Mouse (Mus musculus) CD4-positive naive resting alpha-beta T cell, adult 76 days (primary cell): ENCODE measurements around the gene 2610021A01Rik. TPM values are rescaled to one million over a fixed set of nuclear protein-coding genes. Genes with fewer than 3 reads are reported as not detected.

Experiments
- total RNA-seq: library from RNA; stranded (reverse); gene quantifications from one replicate; pipeline ENCODE4 v1.2.4, GENCODE M21; 2023

Gene 2610021A01Rik
- total RNA-seq = 31.6 TPM

DNA sequence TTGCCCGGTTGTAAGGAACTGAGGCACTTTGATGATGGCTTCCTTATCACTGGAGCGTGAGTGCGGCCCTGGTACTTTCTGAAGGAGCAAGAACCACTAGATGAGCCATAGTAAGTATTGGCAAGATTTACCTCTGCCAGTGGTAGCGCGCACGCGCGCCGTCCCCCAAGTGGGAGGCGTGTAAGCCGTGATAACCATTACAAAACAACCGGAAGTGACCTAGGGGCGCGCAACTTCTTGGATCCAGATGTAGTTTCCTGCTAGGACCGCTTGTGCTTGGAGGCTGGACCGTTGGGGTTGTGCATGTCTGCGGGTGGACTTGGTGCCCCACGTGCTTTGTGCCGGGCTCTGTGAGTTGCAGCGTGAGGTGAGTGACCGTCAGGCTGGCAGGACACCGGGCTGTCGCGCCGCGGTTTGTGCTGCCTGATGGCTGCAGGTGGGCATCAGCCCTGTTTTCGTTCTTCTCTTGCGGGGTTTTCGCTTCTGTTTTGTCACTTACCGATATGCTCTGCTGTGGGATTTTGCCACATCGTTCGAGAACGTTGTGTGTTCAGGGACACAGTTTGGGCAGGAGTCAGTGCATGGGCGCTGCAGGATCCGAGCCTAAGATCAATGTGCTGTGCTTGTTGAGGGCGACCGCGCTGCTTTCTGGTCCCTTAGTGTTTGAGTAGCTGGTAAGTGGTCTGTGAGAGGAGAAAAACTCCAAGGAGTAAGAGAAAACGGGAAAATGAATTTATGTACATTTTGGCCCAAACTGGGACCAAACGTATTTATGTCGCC is at the start of gene 2610021A01Rik:
Gene 2610021A01Rik, plus strand, starts transcription at position 197 of the 780 bp plus-strand sequence.

DNA sequence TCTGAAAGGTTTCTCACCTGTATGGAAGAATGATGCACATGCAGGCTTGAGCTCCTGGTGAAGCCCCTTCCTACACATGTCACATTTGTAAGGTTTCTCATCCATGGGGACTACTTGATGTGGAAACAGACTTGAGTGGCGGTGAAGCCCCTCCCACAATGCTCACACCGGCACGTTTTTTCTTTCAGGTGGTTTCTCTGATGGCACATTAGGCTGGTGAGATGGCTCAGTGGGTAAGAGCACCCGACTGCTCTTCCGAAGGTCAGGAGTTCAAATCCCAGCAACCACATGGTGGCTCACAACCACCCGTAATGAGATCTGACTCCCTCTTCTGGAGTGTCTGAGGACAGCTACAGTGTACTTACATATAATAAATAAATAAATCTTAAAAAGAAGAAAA is 25.5 kb upstream of the 2610021A01Rik start, which contains the start of gene Gm6871:
Gene Gm6871, minus strand, starts transcription at position 101 of the 400 bp plus-strand sequence.

DNA sequence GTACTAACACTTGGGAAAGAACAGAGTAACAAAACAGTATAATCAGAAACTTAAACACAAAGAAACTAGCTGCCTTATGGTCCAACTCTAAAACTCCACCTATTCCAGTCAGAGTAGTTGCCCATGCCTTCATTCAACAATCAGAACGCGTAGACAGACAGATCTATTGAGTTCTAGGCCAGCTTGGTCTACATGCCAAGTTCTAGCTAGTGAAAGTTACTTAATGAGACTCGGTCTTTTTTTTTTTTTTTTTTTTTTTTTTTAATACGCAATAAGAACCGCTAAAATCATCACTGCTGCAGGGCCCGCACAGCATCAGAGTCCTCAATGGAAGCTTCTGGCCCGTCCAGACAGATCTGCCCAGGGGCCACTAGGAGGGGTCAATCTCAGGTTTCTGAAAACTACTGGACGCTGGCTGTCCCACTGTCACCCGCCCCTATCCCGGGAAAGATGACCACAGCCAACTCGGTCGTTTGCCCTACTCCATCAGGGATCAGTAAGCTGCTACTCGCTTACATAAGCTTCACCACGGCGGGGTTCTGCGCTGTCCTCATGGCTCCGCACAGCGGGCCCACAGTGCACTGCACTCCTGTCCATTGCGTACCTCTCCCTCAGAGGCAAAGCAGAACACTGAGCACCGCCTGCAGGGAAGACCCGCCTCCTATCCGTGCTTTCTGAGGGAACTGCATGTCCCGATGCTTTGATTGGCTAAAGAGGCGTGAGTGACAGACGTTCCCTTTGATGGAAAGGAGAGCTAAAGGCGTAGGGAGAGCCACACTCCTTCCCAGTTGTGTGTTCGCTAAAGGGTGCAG is 33.6 kb downstream of the 2610021A01Rik start, which contains the start of gene Zfp788:
Gene Zfp788, plus strand, starts transcription at position 795 of the 812 bp plus-strand sequence.

Other genes with a start within 250 kb of the 2610021A01Rik start
- gene AI987944, start 205.9 kb upstream of the 2610021A01Rik start, total RNA-seq = 14.5 TPM
- not detected for gene Vmn2r57, start 150.5 kb upstream of the 2610021A01Rik start, total RNA-seq
- 1.2 TPM for gene Gm20449, start 99.8 kb upstream of the 2610021A01Rik start, total RNA-seq
- gene AW146154, start 99.3 kb upstream of the 2610021A01Rik start, total RNA-seq = 4.7 TPM
- gene Gm6871, start 25.6 kb upstream of the 2610021A01Rik start, total RNA-seq = not detected
- 19.1 TPM for gene Zfp788, start 34.0 kb downstream of the 2610021A01Rik start, total RNA-seq